Mouse (Mus musculus): ENCODE measurements at regions not wholly inside any gene's neighbourhood (a gene's known extent, or its start where the extent isn't known, plus 50 kb on each side); places are given as distances from the start of the nearest gene placed in this dataset.

GRCm38 (mm10) chr12:15741219-15741618 is 75.5 kb downstream of the Trib2 start:
- no peak for DNase-seq (ENCODE audit: low spot score)

- DNase-seq (ENCODE audit: low spot score), result no peak
Measured at GRCm38 (mm10) chr12:15738989-15739388, 77.7 kb downstream of the Trib2 start.

DNA sequence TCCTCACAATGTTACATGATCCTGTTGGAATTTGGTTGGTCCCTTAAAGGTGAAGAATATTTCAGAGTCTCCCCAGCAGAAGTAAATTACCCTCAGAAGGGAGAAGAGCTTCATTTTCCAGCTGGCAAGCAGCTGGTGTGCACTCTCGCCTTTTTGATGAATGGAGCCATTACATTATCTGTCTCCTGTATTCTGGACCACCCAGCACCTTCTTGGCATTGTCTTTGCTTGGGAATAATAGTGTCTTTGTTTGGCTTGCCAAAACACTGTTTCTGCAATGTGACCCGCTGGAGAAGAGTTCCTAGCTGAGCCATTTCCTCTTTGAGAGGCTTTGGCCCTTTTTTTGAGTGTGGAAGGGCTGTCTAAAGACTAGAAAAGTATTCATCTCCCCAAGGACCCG is 85.5 kb downstream of the Trib2 start:
- DNase-seq (ENCODE audit: low spot score), result no peak

DNA sequence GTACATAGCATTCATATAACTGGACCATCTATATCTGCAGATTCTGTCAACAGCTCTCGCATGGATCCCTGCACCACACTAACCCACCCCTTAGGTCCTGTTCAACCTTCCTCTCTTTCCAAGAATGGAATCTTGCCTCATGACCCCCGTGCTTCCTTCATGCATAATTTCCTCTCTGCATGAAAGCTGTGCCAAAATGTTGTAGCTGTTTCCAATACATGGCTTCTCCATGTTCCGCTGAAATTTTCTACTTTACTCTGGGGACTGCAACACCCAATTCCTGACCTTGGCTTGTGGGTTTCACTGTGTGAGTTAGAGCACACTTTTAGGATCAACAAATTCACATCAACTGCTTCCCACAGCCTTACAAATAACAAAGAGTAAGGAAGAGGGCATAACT is 87.0 kb downstream of the Trib2 start:
- DNase-seq (ENCODE audit: low spot score), result no peak

DNA sequence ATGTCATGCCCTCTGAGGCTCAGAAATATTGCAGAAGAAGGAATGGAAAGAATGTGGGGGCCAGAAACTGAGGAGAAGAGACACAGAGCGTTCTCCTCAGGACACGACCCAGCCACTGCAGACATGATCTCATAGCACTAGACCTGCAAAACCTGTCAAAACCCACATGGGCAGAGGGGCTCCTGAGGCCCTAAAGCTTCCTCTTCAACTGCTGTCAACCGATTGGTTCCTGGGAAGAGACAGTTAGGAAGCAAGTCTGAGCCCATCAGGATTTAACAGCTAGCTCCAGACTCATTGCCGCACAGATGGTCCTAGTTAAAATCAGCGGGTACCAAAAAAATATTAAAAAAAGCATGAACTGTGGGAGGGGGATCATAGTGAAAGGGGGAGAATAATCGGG is 93.2 kb downstream of the Trib2 start:
- no peak for DNase-seq (ENCODE audit: low spot score)

DNA sequence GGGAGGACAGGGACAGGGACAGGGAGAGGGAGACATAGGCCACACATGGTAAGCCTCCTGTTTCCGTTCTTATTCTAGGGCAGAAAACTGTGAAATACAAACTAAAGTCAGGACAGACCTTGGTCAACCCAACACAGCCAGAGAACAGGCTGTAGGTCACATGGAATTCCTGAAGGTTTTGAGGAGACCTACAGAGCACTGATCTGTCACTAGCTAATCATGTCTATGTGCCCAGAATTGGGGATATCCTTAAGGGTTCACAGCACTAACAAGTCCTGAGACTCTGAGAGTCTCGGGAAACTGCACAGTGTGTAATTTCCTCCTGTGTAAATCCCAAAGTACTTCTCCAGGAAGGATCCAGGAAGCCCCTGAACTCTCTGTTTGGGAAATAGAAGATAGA is 94.6 kb downstream of the Trib2 start:
- DNase-seq (ENCODE audit: low spot score), result no peak

GRCm38 (mm10) chr12:15720171-15720570 is 96.6 kb downstream of the Trib2 start:
- DNase-seq (ENCODE audit: low spot score), result no peak

DNA sequence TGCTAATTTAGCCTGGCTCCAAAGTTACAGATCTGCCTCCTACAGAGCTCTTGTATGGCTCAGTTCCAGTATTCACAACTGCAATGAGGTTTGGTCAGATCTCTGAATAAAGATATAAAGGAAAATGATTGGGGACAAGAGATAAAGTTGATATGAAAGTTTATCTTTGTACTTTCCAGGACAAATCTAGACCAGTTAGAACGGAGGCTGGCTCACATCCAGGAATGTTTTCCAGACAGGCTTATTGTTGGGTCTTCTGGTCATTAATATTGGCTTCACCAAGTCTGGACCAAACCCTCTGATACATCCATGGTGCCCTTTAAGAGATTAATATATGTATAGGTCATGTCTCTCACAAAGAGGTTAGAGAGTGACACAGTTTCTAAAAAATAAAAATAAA is 97.9 kb downstream of the Trib2 start:
- no peak for DNase-seq (ENCODE audit: low spot score)

GRCm38 (mm10) chr12:15717989-15718388 is 98.7 kb downstream of the Trib2 start:
- no peak for DNase-seq (ENCODE audit: low spot score)

- no peak for DNase-seq (ENCODE audit: low spot score)
Measured at GRCm38 (mm10) chr12:15717342-15717741, 99.4 kb downstream of the Trib2 start.

DNA sequence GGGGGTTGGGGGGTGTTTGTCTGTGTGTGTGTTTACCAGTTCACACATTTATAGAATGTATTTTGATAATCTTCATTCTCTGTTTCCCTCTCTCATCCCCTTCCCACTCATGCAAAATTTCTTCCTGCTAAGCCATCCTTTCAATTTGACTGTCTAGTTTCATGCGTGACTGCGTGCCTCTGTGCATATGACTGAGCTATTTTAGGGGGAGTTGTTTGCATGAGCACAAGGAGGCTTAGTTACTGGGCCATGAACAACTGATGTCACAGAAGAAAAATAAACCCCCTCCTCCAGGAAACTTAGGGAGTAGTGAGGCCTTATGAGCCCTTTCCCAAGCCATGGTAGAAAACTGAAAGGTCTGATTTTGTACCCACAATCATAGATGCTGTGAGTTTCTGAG is 103.1 kb downstream of the Trib2 start:
- DNase-seq (ENCODE audit: low spot score), result no peak

DNA sequence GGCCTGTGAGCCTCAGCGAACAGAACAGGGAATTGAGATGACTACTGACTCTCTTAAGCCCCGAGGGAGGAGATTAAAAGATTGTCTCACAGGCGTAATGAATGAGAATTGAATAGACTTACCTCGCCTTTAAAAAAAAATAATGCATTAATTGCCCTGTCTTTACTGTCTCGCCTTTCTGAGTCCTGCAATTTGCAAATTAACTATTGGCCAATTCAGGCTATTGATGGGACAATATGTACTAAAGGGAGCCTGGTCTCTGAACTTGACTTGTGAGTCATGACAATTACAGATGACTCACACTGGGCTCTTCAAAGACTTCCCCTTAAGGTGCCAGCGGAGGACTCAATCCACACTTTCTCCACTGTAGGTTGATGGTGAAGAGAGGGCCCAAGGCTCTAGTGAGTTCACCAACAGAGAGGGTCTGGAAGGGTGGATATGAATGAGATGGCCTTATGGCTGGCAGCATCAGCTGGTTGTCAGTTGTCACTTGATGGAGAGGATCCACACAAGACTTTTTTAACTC is 109.1 kb downstream of the Trib2 start:
- DNase-seq (ENCODE audit: low spot score), result no peak

GRCm38 (mm10) chr12:15704412-15704811 is 112.3 kb downstream of the Trib2 start:
- DNase-seq (ENCODE audit: low spot score), result no peak

DNA sequence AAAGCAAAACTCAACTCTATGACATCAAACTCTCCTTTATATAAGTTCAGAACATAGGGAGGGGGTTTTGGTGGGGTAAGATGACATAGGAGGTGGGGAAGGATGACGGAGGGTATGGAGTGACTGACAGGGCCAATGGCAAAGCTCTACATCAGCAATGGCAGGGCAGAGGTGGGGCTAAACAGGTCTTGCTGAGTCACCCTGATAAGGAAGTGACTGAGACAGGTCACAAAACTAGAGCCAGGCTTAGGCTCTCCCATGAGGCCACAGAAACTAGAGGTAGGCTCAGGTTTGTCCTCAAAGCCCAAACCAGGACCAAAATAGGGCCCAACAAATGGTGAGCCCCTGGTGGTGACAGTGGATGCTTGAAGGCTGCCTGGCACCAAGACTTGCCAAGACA is 114.6 kb downstream of the Trib2 start:
- DNase-seq (ENCODE audit: low spot score), result no peak

DNA sequence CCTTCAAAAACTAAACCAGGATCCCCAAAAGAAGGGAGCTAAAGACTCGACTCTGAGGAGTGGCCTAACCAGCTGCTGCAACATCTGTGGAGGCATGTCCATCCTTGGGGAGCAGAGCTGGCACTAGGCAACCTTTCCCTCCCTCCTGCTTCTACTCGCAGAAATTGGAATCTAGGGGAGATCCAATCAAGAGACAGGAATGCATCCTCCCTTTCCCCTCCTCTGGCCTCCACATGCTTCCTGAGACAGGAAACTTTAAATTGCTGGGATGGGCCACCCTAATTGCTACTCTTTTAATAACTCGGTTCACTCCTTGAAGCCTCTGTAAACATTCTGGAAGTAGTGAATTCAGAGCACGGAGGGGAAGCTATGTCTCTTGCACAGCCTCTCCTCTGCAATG is 117.9 kb downstream of the Trib2 start:
- no peak for DNase-seq (ENCODE audit: low spot score)

DNA sequence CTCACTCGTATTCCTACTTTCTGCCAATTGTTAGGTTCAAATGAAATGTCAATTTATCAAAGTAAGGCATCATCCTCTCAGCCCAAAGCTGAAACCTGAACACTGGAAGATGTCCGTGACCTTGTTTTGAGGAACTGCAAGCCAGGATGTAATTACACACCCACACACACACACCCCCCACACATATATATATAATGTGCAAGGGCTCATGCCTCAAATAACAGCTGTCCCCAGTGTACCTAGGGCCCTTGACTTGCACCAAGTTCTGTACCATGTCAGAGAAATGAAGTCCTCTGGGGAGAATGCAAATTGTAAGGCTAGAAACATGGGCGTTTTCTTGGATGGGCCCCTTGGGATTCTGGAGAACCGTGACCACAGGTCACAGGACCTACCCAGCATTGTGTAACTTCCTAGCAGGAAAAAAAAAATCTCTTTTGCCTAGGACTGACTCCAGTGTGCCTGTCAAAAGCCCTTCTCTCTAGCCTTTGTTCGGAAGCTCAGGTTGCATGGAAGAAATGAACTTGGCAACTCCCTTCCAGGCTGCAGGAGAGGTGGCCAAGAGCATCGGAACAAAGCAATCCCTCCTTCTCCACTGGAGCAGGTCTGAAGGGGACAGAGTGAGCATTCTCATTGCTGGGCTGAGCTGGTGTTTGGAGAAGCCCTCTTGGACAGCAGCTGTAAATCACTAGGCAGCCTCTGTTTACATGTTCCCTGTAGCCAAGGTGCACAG is 118.5 kb downstream of the Trib2 start:
- DNase-seq (ENCODE audit: low spot score), result no peak

- DNase-seq (ENCODE audit: low spot score), result no peak
Measured at GRCm38 (mm10) chr12:15688342-15688741, 128.4 kb downstream of the Trib2 start.

DNA sequence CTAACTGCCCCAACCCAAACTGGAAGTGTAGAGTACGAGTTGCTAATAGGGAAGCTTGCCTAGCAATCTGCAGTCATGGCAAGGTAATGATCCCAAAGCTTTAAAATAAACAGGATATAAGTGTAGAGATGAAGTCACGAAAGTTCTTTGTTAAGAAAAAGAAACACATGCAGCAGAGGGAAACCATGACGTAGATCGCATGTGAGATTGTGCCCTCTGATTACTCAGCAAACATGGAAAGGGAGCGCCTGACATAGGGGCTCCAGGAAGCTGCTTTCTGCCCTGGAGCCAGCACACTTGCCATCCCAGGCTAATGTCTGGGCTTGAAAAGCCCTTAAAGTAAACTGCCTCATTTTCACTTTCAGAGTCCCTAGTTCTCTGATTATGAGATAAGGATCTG is 132.4 kb downstream of the Trib2 start:
- DNase-seq (ENCODE audit: low spot score), result no peak

- no peak for DNase-seq (ENCODE audit: low spot score)
Measured at GRCm38 (mm10) chr12:15681678-15682355, 134.9 kb downstream of the Trib2 start.

- no peak for DNase-seq (ENCODE audit: low spot score)
Measured at GRCm38 (mm10) chr12:15676127-15676526, 140.6 kb downstream of the Trib2 start.

DNA sequence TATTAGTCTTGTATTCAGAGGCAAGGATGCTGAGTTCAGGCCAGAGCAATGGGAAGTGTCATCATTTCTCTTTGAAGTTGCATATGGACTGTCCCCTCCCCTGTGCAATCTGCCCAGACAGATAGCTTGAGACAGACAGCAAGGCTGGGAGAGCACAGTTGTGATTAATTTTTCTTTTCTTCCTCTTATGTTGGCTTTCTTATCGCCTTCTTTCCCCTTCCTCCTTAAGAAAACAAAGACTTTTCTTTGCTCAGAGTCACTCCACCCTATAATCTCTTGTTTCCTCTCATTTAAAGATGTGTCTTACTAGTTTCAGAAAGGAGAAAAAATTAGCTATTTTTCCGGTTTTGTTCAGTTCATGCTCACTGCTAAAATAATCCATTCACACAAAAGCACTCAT is 157.0 kb downstream of the Trib2 start:
- DNase-seq (ENCODE audit: low spot score), result no peak

DNA sequence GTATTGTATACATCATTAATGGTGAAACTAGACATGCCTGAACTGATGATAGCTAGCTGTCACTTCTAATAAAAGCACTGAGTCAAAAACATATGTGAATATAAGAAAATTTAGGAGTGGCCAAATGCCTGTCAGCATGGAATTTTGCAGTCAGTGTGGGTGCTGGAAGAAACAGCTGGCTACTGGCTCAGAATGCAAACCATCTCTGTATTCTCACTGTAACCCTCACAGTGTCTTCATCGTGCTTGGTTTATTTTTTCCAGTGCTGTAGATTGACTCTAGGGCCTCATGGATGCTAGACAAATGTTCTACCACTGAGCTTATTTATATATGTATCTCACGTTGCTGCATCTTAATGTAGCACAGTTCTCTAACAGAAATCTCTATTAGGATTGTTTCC is 157.4 kb downstream of the Trib2 start:
- no peak for DNase-seq (ENCODE audit: low spot score)

DNA sequence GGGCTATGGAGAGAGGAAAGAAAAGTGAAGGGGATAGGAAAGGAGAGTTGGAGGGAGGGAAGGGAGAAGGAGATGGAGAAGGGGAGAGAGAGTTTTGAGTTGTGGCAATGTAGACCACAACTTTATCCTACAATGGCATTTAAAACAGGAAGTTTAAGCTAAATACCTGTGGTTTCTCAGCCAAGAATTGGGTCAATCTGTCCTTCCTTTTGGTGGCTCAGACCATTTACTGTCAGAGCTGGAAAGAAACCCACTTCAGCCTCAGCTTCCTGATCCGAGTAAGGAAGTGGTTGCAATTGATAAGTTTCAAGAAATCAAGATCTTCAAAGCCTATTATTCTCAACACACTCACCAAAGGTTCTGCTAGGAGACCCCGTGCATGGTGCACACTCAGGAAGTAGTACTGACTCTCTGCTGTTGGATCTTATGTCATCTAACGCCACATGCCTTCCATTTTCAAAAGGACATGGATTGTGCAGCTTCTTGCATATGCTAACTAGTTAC is 158.9 kb downstream of the Trib2 start:
- no peak for DNase-seq (ENCODE audit: low spot score)

Measured in urinary bladder, adult 2 months (tissue).